Mouse (Mus musculus) limb, embryonic 10.5 days (tissue): ENCODE measurements at regions not wholly inside any gene's neighbourhood (a gene's known extent, or its start where the extent isn't known, plus 50 kb on each side); places are given as distances from the start of the nearest gene placed in this dataset.

Source experiments
- DNase-seq: peaks from one replicate; pipeline ENCODE4 v3.0.0-alpha.2; 2017; ENCODE audit warnings: low spot score
- H3K27ac ChIP-seq: fragments of 300-500 bp; sonication (generic); 2 replicates; pipeline ENCODE4 v1.5.1; 2016; ENCODE audit warnings: mild to moderate bottlenecking
- H3K27me3 ChIP-seq: fragments of 300-500 bp; sonication (generic); 2 replicates; pipeline ENCODE4 v1.6.1; 2016; ENCODE audit warnings: low read depth, mild to moderate bottlenecking; ENCODE audit not compliant: poor library complexity, severe bottlenecking
- H3K36me3 ChIP-seq: fragments of 300-500 bp; sonication (generic); 2 replicates; pipeline ENCODE4 v1.6.1; 2016; ENCODE audit warnings: mild to moderate bottlenecking, moderate library complexity
- H3K4me1 ChIP-seq: fragments of 300-500 bp; sonication (generic); 2 replicates; pipeline ENCODE4 v1.6.1; 2016
- H3K4me3 ChIP-seq: fragments of 300-500 bp; sonication (generic); 2 replicates; pipeline ENCODE4 v1.5.1; 2016; ENCODE audit warnings: mild to moderate bottlenecking, moderate library complexity
- H3K9me3 ChIP-seq: fragments of 300-500 bp; sonication (generic); replicated peaks from 2 replicates; pipeline ENCODE4 v1.6.1; 2016; ENCODE audit warnings: mild to moderate bottlenecking
- WGBS: fragments of 180-500 bp; shearing (Covaris S2); methylation state at CpG from one replicate; pipeline ENCODE4 v1.1.7; 2016; 5-methylcytosine and 5-hydroxymethylcytosine counted together

- Histone ChIP-seq H3K27ac (no peak overlapping the region), H3K36me3 (no peaks in the 10 kb centered on the region), H3K27me3 (no peaks in the 10 kb centered on the region), H3K4me3 (no peak overlapping the region), H3K4me1 (peaks cover 29% of the 10 kb centered on the region), H3K9me3 (no peaks in the 10 kb centered on the region)
- 83% methylated on average over 5 of the region's 5 CpGs for WGBS
- no peak for DNase-seq
Measured at GRCm38 (mm10) chr11:85966207-85966606, 80.0 kb downstream of the Tbx4 start.

GRCm38 (mm10) chr11:85970287-85970686 is 84.1 kb downstream of the Tbx4 start:
- DNase-seq = no peak
- H3K36me3 ChIP-seq = no peaks in the 10 kb centered on the region
- no peaks in the 10 kb centered on the region for H3K27me3 ChIP-seq
- no peak overlapping the region for H3K4me3 ChIP-seq
- 80% methylated on average over 2 of the region's 2 CpGs for whole genome bisulfite sequencing
- no peaks in the 10 kb centered on the region for H3K9me3 ChIP-seq
- no peak overlapping the region for H3K27ac ChIP-seq
- peaks cover 24% of the 10 kb centered on the region for H3K4me1 ChIP-seq

GRCm38 (mm10) chr11:85972385-85972784 is 86.2 kb downstream of the Tbx4 start:
- WGBS = 28% methylated on average over 7 of the region's 7 CpGs
- Histone ChIP-seq H3K27ac (no peak overlapping the region), H3K36me3 (no peaks in the 10 kb centered on the region), H3K27me3 (no peaks in the 10 kb centered on the region), H3K4me3 (no peak overlapping the region), H3K4me1 (peaks cover 42% of the 10 kb centered on the region), H3K9me3 (no peaks in the 10 kb centered on the region)
- peak; percentile 74 for DNase-seq

- Histone ChIP-seq H3K4me1 (peaks cover 44% of the 10 kb centered on the region), H3K27me3 (no peaks in the 10 kb centered on the region), H3K4me3 (no peak overlapping the region), H3K9me3 (no peaks in the 10 kb centered on the region), H3K27ac (no peak overlapping the region), H3K36me3 (no peaks in the 10 kb centered on the region)
- WGBS = 55% methylated on average over 5 of the region's 5 CpGs
- no peak for DNase-seq
Measured at GRCm38 (mm10) chr11:85973736-85974135, 87.5 kb downstream of the Tbx4 start.

GRCm38 (mm10) chr11:85976693-85977434 is 90.6 kb downstream of the Tbx4 start:
- no peak overlapping the region for H3K4me3 ChIP-seq
- no peak for DNase-seq
- H3K9me3 ChIP-seq = no peaks in the 10 kb centered on the region
- H3K36me3 ChIP-seq = no peaks in the 10 kb centered on the region
- 74% methylated on average over 18 of the region's 18 CpGs for WGBS
- H3K27me3 ChIP-seq = no peaks in the 10 kb centered on the region
- peak overlapping the region; percentile 68 for H3K27ac ChIP-seq
- peaks cover 50% of the 10 kb centered on the region for H3K4me1 ChIP-seq

- peak overlapping the region; percentile 26; the same call in 1 of the 2 replicates for H3K27ac ChIP-seq
- DNase-seq = no peak
Measured at GRCm38 (mm10) chr11:85980388-85980787, 94.2 kb downstream of the Tbx4 start.

GRCm38 (mm10) chr11:85981561-85981960 is 95.3 kb downstream of the Tbx4 start:
- H3K27me3 ChIP-seq = no peaks in the 10 kb centered on the region
- DNase-seq = no peak
- H3K27ac ChIP-seq = 0 out of 2 replicates have a peak overlapping the region, but pooled peaks have one; percentile 42
- no peaks in the 10 kb centered on the region for H3K9me3 ChIP-seq
- no peaks in the 10 kb centered on the region for H3K36me3 ChIP-seq
- WGBS = 92% methylated on average over 4 of the region's 4 CpGs
- no peak overlapping the region for H3K4me3 ChIP-seq
- peaks cover 18% of the 10 kb centered on the region for H3K4me1 ChIP-seq

More at GRCm38 (mm10) chr11:85980388-85980787, 94.2 kb downstream of the Tbx4 start:
- no peak overlapping the region for H3K4me3 ChIP-seq
- H3K27me3 ChIP-seq = no peaks in the 10 kb centered on the region
- no peaks in the 10 kb centered on the region for H3K9me3 ChIP-seq
- 90% methylated on average over 11 of the region's 11 CpGs for WGBS
- no peaks in the 10 kb centered on the region for H3K36me3 ChIP-seq
- peaks cover 27% of the 10 kb centered on the region for H3K4me1 ChIP-seq

GRCm38 (mm10) chr11:85986338-85986737 is 100.1 kb downstream of the Tbx4 start:
- H3K27me3 ChIP-seq = no peaks in the 10 kb centered on the region
- no peaks in the 10 kb centered on the region for H3K9me3 ChIP-seq
- H3K27ac ChIP-seq = no peak overlapping the region
- H3K4me1 ChIP-seq = peaks cover 21% of the 10 kb centered on the region
- WGBS = 89% methylated on average over 8 of the region's 8 CpGs
- no peaks in the 10 kb centered on the region for H3K36me3 ChIP-seq
- DNase-seq = no peak
- no peak overlapping the region for H3K4me3 ChIP-seq

GRCm38 (mm10) chr11:85987181-85987580 is 101.0 kb downstream of the Tbx4 start:
- no peak for DNase-seq
- no peaks in the 10 kb centered on the region for H3K9me3 ChIP-seq
- no peaks in the 10 kb centered on the region for H3K36me3 ChIP-seq
- H3K27ac ChIP-seq = no peak overlapping the region
- H3K4me1 ChIP-seq = peaks cover 21% of the 10 kb centered on the region
- H3K4me3 ChIP-seq = no peak overlapping the region
- H3K27me3 ChIP-seq = no peaks in the 10 kb centered on the region
- 93% methylated on average over 2 of the region's 2 CpGs for WGBS

GRCm38 (mm10) chr11:85989536-85989935 is 103.3 kb downstream of the Tbx4 start:
- H3K36me3 ChIP-seq = no peaks in the 10 kb centered on the region
- H3K4me3 ChIP-seq = peak overlapping the region; percentile 35
- peak overlapping the region; percentile 61 for H3K27ac ChIP-seq
- 5% methylated on average over 10 of the region's 10 CpGs for WGBS
- H3K27me3 ChIP-seq = no peaks in the 10 kb centered on the region
- H3K4me1 ChIP-seq = peaks cover 21% of the 10 kb centered on the region
- no peak for DNase-seq
- no peaks in the 10 kb centered on the region for H3K9me3 ChIP-seq

- whole genome bisulfite sequencing = 12% methylated on average over 12 of the region's 12 CpGs
- Histone ChIP-seq H3K27me3 (no peaks in the 10 kb centered on the region), H3K27ac (peak overlapping the region; percentile 61), H3K36me3 (no peaks in the 10 kb centered on the region), H3K9me3 (no peaks in the 10 kb centered on the region), H3K4me1 (peaks cover 26% of the 10 kb centered on the region), H3K4me3 (peak overlapping the region; percentile 35)
- DNase-seq = peak; percentile 51
Measured at GRCm38 (mm10) chr11:85989940-85990493, 103.8 kb downstream of the Tbx4 start.

- DNase-seq = no peak
Measured at GRCm38 (mm10) chr11:85995318-85996095, 109.3 kb downstream of the Tbx4 start.

GRCm38 (mm10) chr11:85996686-85997085 is 110.5 kb downstream of the Tbx4 start:
- Histone ChIP-seq H3K27ac (no peak overlapping the region), H3K9me3 (no peaks in the 10 kb centered on the region), H3K36me3 (no peaks in the 10 kb centered on the region), H3K4me1 (peaks cover 14% of the 10 kb centered on the region), H3K4me3 (no peak overlapping the region), H3K27me3 (peaks cover 13% of the 10 kb centered on the region)
- no peak for DNase-seq
- 84% methylated on average over 4 of the region's 4 CpGs for WGBS

More at GRCm38 (mm10) chr11:85995318-85996095, 109.3 kb downstream of the Tbx4 start:
- Histone ChIP-seq H3K9me3 (no peaks in the 10 kb centered on the region), H3K27me3 (peaks cover 13% of the 10 kb centered on the region), H3K36me3 (no peaks in the 10 kb centered on the region), H3K4me3 (0 out of 2 replicates have a peak overlapping the region, but pooled peaks have one; percentile 8), H3K4me1 (peaks cover 14% of the 10 kb centered on the region), H3K27ac (no peak overlapping the region)
- 58% methylated on average over 29 of the region's 29 CpGs for WGBS
